Mouse (Mus musculus) testis, adult 2 months (tissue): ENCODE measurements at regions not wholly inside any gene's neighbourhood (a gene's known extent, or its start where the extent isn't known, plus 50 kb on each side); places are given as distances from the start of the nearest gene placed in this dataset.

Experiments used
- CTCF ChIP-seq: fragments of 200-500 bp; IDR thresholded peaks from 2 replicates; pipeline ENCODE4 v1.5.1; 2012; ENCODE audit warnings: low read depth, mild to moderate bottlenecking, inconsistent platforms, low read length, moderate library complexity; ENCODE audit not compliant: control insufficient read depth, insufficient read depth, insufficient replicate concordance
- POLR2A ChIP-seq: fragments of 200-500 bp; IDR thresholded peaks from 2 replicates; pipeline ENCODE4 v1.6.1; 2012; ENCODE audit warnings: low read depth, mild to moderate bottlenecking, inconsistent platforms, low read length, moderate library complexity; ENCODE audit not compliant: control insufficient read depth

- TF ChIP-seq CTCF (no peak), POLR2A (no peak)
Measured at GRCm38 (mm10) chr13:99038198-99039062, 54.1 kb upstream of the 1700024P04Rik start.
